Comparison of ENCODE assay signal across 18 mouse cellular contexts in genomic region chr4:89274829-89275548, GRCm38 (mm10). TPM values are rescaled to one million over a fixed set of nuclear protein-coding genes. Genes with fewer than 3 reads are reported as not detected.
A peak's percentile ranks its signal among the peaks of the same experiment; 100 is the strongest.
DNase-seq lines count a peak whose midpoint lies in the region; ATAC-seq and TF ChIP-seq lines count a peak whose summit lies in the region.
"Had no signal": no experiment of that assay in that cellular context is flagged by ENCODE, and none has a peak within 500 bp of the region (broad histone marks: within the 10 kb centered on the region; RNA-seq: fewer than 3 reads in every experiment).

No protein-coding gene starts in this region.

- H3K9me3 ChIP-seq in heart, embryonic 12.5 days (replicated peaks) = no peaks in the 10 kb centered on the region
- H3K9me3 ChIP-seq in stomach, embryonic 15.5 days = no peaks in the 10 kb centered on the region
- H3K9me3 ChIP-seq in stomach, postnatal 0 days (ENCODE audit: control insufficient read depth, low read length) = no peaks in the 10 kb centered on the region
- H3K9me3 ChIP-seq in neural tube, embryonic 15.5 days (replicated peaks) = no peaks in the 10 kb centered on the region
- H3K9me3 ChIP-seq: embryonic facial prominence, embryonic 12.5 days; limb, embryonic 12.5 days; neural tube, embryonic 13.5 days had no signal

- TF ChIP-seq CTCF in stomach, postnatal 0 days (IDR thresholded peaks at IDR 0.05; ENCODE audit: low read depth) = no peak

- H3K36me3 ChIP-seq in heart, embryonic 12.5 days = no peaks in the 10 kb centered on the region
- no peaks in the 10 kb centered on the region for H3K36me3 ChIP-seq in stomach, embryonic 15.5 days
- no peaks in the 10 kb centered on the region for H3K36me3 ChIP-seq in stomach, postnatal 0 days (ENCODE audit: control insufficient read depth, insufficient read depth, low read length)
- H3K36me3 ChIP-seq in neural tube, embryonic 15.5 days = no peaks in the 10 kb centered on the region
- H3K36me3 ChIP-seq: embryonic facial prominence, embryonic 12.5 days; limb, embryonic 12.5 days; neural tube, embryonic 13.5 days had no signal

- WGBS in heart, embryonic 12.5 days = 1% methylated on average over 24 of the region's 24 CpGs
- 2% methylated on average over 24 of the region's 24 CpGs for WGBS in stomach, embryonic 15.5 days
- WGBS in stomach, postnatal 0 days = 2% methylated on average over 24 of the region's 24 CpGs
- WGBS in neural tube, embryonic 15.5 days = under 1% methylated on average over 24 of the region's 24 CpGs

- H3K9ac ChIP-seq in heart, embryonic 12.5 days = no peak overlapping the region
- no peak overlapping the region for H3K9ac ChIP-seq in stomach, embryonic 15.5 days
- H3K9ac ChIP-seq in stomach, postnatal 0 days (ENCODE audit: low read length) = no peak overlapping the region
- no peak overlapping the region for H3K9ac ChIP-seq in neural tube, embryonic 15.5 days (replicated peaks)
- H3K9ac ChIP-seq: embryonic facial prominence, embryonic 12.5 days; limb, embryonic 12.5 days; liver, postnatal 0 days; neural tube, embryonic 13.5 days had no signal

- no peak overlapping the region for H3K4me2 ChIP-seq in heart, embryonic 12.5 days
- no peak overlapping the region for H3K4me2 ChIP-seq in stomach, embryonic 15.5 days
- H3K4me2 ChIP-seq in stomach, postnatal 0 days (replicated peaks; ENCODE audit: low read depth) = no peak overlapping the region
- no peak overlapping the region for H3K4me2 ChIP-seq in neural tube, embryonic 15.5 days
- H3K4me2 ChIP-seq: embryonic facial prominence, embryonic 12.5 days; limb, embryonic 12.5 days; neural tube, embryonic 13.5 days had no signal

- DNase-seq in heart, postnatal 14 days = no peak
- no peak for DNase-seq in stomach, postnatal 0 days (ENCODE audit: low spot score)
- DNase-seq in spleen, postnatal 36 days (ENCODE audit: low spot score in 2 of 2) = no peak
- DNase-seq in right cerebral cortex, postnatal 4 days = no peak
- DNase-seq: cerebellum, adult 2 months; heart, postnatal 36 days; liver, postnatal 0 days; lung, postnatal 4 days; right cerebral cortex, postnatal 25 days had no signal

- 0 out of 2 replicates have a peak overlapping the region, but pooled peaks have one; percentile 11 for H3K4me3 ChIP-seq in heart, embryonic 12.5 days
- H3K4me3 ChIP-seq in stomach, embryonic 15.5 days (replicated peaks) = 0 out of 2 replicates have a peak overlapping the region, but pooled peaks have one; percentile 2
- no peak overlapping the region for H3K4me3 ChIP-seq in stomach, postnatal 0 days (ENCODE audit: low read depth, low read length)
- no peak overlapping the region for H3K4me3 ChIP-seq in neural tube, embryonic 15.5 days (replicated peaks)
- H3K4me3 ChIP-seq: embryonic facial prominence, embryonic 12.5 days; limb, embryonic 12.5 days; neural tube, embryonic 13.5 days had no signal

- no peak overlapping the region for H3K27ac ChIP-seq in heart, embryonic 12.5 days (ENCODE audit: poor library complexity, severe bottlenecking)
- no peak overlapping the region for H3K27ac ChIP-seq in stomach, embryonic 15.5 days
- H3K27ac ChIP-seq in stomach, postnatal 0 days (replicated peaks) = no peak overlapping the region
- no peak overlapping the region for H3K27ac ChIP-seq in neural tube, embryonic 15.5 days (replicated peaks)
- H3K27ac ChIP-seq: embryonic facial prominence, embryonic 12.5 days; kidney, postnatal 0 days; limb, embryonic 12.5 days; neural tube, embryonic 13.5 days had no signal

- TF ChIP-seq EP300 in stomach, postnatal 0 days (optimal IDR thresholded peaks at IDR 0.05) = no peak

- H3K27me3 ChIP-seq in heart, embryonic 12.5 days (replicated peaks) = peaks cover 87% of the 10 kb centered on the region
- H3K27me3 ChIP-seq in stomach, embryonic 15.5 days (replicated peaks) = peaks cover 87% of the 10 kb centered on the region
- peaks cover 50% of the 10 kb centered on the region for H3K27me3 ChIP-seq in stomach, postnatal 0 days (ENCODE audit: control insufficient read depth, insufficient read depth, low read length)
- H3K27me3 ChIP-seq in neural tube, embryonic 15.5 days (replicated peaks) = peaks cover 93% of the 10 kb centered on the region

- no peak for ATAC-seq in heart, embryonic 12.5 days (ENCODE audit: insufficient number of reproducible peaks, low FRiP score)
- no peak for ATAC-seq in stomach, embryonic 15.5 days (ENCODE audit: insufficient read depth, low FRiP score, low read depth)
- ATAC-seq in stomach, postnatal 0 days (ENCODE audit: low FRiP score, low TSS enrichment) = no peak
- 0 out of 2 replicates have a peak, but pooled peaks have one; percentile 19 for ATAC-seq in megakaryocyte-erythroid progenitor cell, adult 5-6 weeks (replicated peaks; ENCODE audit: low FRiP score, low TSS enrichment, poor library complexity, severe bottlenecking)
- ATAC-seq in neural tube, embryonic 15.5 days (ENCODE audit: low FRiP score) = 0 out of 2 replicates have a peak, but pooled peaks have one; percentile 30
- ATAC-seq: liver, postnatal 0 days had no signal

- intact Hi-C loops in heart, postnatal 14 days (cut with DNase I) = no loop called here

- H3K4me1 ChIP-seq in heart, embryonic 12.5 days (replicated peaks) = peaks cover 13% of the 10 kb centered on the region
- 0 out of 2 replicates have a peak, but pooled peaks cover 6% of the 10 kb centered on the region for H3K4me1 ChIP-seq in stomach, embryonic 15.5 days
- no peaks in the 10 kb centered on the region for H3K4me1 ChIP-seq in stomach, postnatal 0 days (replicated peaks; ENCODE audit: control insufficient read depth, insufficient read depth)
- no peaks in the 10 kb centered on the region for H3K4me1 ChIP-seq in neural tube, embryonic 15.5 days
- H3K4me1 ChIP-seq: embryonic facial prominence, embryonic 12.5 days; limb, embryonic 12.5 days; neural tube, embryonic 13.5 days had no signal

RNA-seq across cellular contexts. Expression of gene Cdkn2a, which starts 19.5 kb away (rescaled TPM):
- polyA plus RNA-seq in heart, embryonic 12.5 days (2016; fragmentation: Nextera tagmentation; extraction: Ambion mirVana) = not detected in 2 replicates
- under 1 TPM in 1 of 2 experiments, not detected in 1; 0.24 TPM for total RNA-seq in heart, postnatal 14 days (2021)
- polyA plus RNA-seq in stomach, embryonic 15.5 days (2015; fragmentation: Nextera tagmentation; extraction: Ambion mirVana) = not detected in 2 replicates
- 0.11 TPM in 1 of 2 replicates, not detected in the other for polyA plus RNA-seq in stomach, postnatal 0 days (2015; fragmentation: Nextera tagmentation; extraction: Ambion mirVana)
- not detected in 2 replicates for total RNA-seq in megakaryocyte-erythroid progenitor cell, adult 5-6 weeks (2014; fragmentation: Nextera tagmentation)
- not detected in 2 replicates for total RNA-seq in megakaryocyte-erythroid progenitor cell, adult 5-6 weeks (2017)
- polyA plus RNA-seq in neural tube, embryonic 15.5 days (2015; fragmentation: Nextera tagmentation; extraction: Ambion mirVana) = not detected in 2 replicates
- total RNA-seq: heart, postnatal 36 days had no signal
- polyA plus RNA-seq: cerebellum, adult 2 months; embryonic facial prominence, embryonic 12.5 days; kidney, postnatal 0 days; limb, embryonic 12.5 days; liver, postnatal 0 days; neural tube, embryonic 13.5 days; stomach, embryonic 14.5 days had no signal

RNA-seq across cellular contexts. Expression of gene Cdkn2b, which starts 35.9 kb away (rescaled TPM):
- polyA plus RNA-seq in heart, embryonic 12.5 days (2016; fragmentation: Nextera tagmentation; extraction: Ambion mirVana) = 1.8 and 2.7 TPM in 2 replicates
- total RNA-seq in heart, postnatal 14 days (2021) = under 1 TPM; 0.27 to 0.79 TPM
- polyA plus RNA-seq in stomach, embryonic 15.5 days (2015; fragmentation: Nextera tagmentation; extraction: Ambion mirVana) = 10.1 and 12.9 TPM in 2 replicates
- polyA plus RNA-seq in stomach, postnatal 0 days (2015; fragmentation: Nextera tagmentation; extraction: Ambion mirVana) = 26.9 and 29.0 TPM in 2 replicates
- total RNA-seq in megakaryocyte-erythroid progenitor cell, adult 5-6 weeks (2014; fragmentation: Nextera tagmentation) = not detected in 2 replicates
- total RNA-seq in megakaryocyte-erythroid progenitor cell, adult 5-6 weeks (2017) = not detected in 2 replicates
- 0.93 and 2.3 TPM in 2 replicates for polyA plus RNA-seq in neural tube, embryonic 15.5 days (2015; fragmentation: Nextera tagmentation; extraction: Ambion mirVana)
- polyA plus RNA-seq: liver, postnatal 0 days had no signal

Comparison
In these comparisons a context has a peak if more than half of its experiments do, and no peak if none do; other contexts are left out.
1. H3K4me3 ChIP-seq: peak in heart, embryonic 12.5 days (single experiment) and stomach, embryonic 15.5 days (single experiment); none in stomach, postnatal 0 days (single experiment) and neural tube, embryonic 15.5 days (single experiment).
2. ATAC-seq: peak in megakaryocyte-erythroid progenitor cell, adult 5-6 weeks (single experiment) and neural tube, embryonic 15.5 days (single experiment); none in heart, embryonic 12.5 days (single experiment), stomach, embryonic 15.5 days (single experiment) and stomach, postnatal 0 days (single experiment).